Mouse (Mus musculus): ENCODE results near the gene Psmc6. TPM values are rescaled to one million over a fixed set of nuclear protein-coding genes. Genes with fewer than 3 reads are reported as not detected.

The Psmc6 gene
- total RNA-seq (2023), result 10 to 100 TPM; 60.5 to 61.1 TPM

DNA sequence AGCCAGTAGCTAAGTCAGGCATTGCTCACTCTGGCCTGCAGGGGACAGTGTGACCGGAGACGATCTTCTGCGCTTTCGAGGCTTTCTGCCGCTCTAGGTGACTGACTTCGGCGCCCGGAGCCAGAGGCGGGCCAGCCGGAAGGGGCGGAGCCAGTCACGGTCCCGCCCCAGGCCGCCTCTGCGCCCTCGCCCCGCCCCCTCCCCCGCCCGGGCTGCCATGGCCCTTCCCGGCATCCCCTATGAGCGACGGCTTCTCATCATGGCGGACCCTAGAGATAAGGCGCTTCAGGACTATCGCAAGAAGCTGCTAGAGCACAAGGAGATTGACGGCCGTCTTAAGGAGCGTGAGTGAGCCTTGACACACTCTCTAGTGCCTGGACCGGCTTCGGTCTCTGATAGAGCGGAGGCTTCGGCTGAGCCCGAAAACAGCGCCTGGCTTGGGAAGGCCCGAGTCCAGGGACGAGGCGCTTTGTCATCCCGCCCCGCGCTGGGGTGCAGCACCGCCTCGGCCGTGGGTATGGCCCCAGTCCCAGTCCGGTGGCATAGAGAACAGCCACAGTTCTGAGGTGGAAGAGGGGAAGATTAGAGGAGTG, at the start of gene Psmc6:
Psmc6 (plus strand) TSS at position 200 of the 593 bp plus-strand sequence.

DNA sequence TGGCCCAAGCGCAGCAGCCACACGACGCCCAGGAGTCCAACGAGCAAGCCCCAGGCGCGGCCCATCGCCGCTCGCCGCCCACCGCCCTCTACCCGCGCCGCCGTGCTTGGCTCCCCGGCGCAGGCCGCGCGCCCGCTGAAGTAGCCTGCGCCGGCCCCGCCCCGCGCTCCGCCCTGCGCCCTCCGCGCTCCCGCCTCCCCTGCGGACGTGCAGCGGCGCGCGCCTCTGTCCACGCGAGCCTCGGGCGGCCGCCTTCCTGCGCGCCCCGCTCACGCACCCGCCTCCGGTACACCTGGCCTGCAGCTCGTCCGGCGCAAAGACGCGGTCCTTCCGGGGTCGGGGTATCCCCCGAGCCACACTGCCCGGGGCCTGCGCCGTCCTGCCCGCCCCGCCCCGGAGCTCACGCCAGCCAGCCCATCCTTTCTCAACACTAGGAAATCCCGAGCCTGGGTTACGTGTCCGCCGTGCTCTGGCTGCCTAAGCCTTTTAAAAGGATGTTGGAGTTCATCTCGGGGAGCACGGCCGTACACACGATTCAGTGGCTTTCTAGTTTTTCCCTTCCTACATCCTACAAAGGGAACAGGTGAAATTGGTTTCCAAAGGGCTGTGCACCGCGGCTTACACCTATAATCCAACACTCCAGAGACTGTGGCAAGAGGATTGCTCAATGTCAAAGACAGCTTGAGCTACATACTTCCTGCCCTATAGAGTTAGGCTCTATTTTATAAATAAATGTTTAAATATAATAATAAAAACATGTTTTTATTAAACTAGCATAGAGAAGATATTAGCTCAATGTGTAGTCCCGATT, 11.0 kb upstream of the Psmc6 start, which contains the start of gene Ero1l:
Ero1l (minus strand) TSS at position 346 of the 811 bp plus-strand sequence.

DNA sequence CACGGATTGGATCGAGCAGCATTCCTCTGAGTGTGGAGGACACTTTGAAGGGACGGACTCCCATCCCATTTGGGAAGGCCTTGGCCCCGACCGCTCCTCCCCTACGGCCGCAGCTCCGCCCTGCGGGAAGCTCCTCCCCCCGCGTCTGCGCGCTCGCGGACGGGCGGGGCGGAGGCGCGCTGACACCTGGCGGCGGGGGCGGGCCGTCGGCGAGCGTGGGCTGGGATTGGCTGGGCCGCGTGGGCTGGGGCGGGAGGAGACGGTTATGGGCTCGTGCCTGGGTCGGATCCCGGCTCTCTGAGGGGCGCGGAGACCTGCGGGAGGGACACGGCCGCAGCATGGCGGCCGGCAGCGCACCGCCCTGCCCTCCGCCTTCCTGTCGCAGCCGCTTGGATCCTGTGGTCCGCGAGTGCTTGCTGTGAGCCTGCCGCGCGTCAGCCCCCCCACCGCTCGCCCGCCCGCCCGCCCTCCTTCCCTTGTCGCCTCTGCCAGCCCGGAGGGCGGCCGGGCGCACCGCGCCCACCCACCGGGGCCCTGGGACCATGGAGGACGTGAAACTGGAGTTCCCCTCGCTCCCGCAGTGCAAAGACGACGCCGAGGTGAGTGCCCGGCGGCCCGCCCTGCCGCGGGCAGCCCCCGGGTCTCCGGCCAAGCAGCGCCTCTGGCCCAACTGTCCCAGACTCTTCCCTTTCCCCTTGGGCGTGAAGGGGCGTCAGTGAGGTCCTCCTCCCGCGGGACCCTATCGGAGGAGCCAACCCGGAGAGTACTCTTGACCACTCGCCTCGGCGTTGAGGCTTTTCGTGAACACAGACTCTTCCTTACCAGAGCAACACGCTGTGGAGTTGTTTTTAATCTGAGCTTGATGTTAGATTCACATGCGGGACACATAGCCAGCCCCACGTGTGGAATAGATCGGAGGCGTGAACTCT, 21.6 kb downstream of the Psmc6 start, which contains the start of gene Styx:
Styx (plus strand) TSS at position 163 of the 929 bp plus-strand sequence.

Other genes starting within 250 kb of the Psmc6 start
- gene Gpr137c, start 110.1 kb upstream of the Psmc6 start, total RNA-seq (2023), result 1 to 10 TPM; 6.9 to 8.0 TPM
- 10 to 100 TPM; 21.6 to 24.1 TPM for gene Txndc16, start 109.5 kb upstream of the Psmc6 start, total RNA-seq (2023)
- 10 to 100 TPM; 65.3 to 89.8 TPM for gene Ero1l, start 11.0 kb upstream of the Psmc6 start, total RNA-seq (2023)
- gene Styx, start 21.3 kb downstream of the Psmc6 start, total RNA-seq (2023), result 10 to 100 TPM; 16.8 to 18.7 TPM
- gene Gnpnat1, start 75.1 kb downstream of the Psmc6 start, total RNA-seq (2023), result 1 to 10 TPM; 3.7 to 6.4 TPM
- gene Fermt2, start 200.3 kb downstream of the Psmc6 start, total RNA-seq (2023), result under 1 TPM; 0.42 TPM